Mouse (Mus musculus): Measurements from ENCODE around the gene Ptpn11. TPM values are rescaled to one million over a fixed set of nuclear protein-coding genes. Genes with fewer than 3 reads are reported as not detected.

Ptpn11 gene
- polyA plus RNA-seq, 1 experiment: 6.9 TPM

- H3K4me3 ChIP-seq (ENCODE audit: control insufficient read depth, low read depth, low read length): no peak overlapping the region
- H3K4me1 ChIP-seq (ENCODE audit: control insufficient read depth, insufficient read depth, low read length): no peaks in the 10 kb centered on the region
- H3K27ac ChIP-seq (ENCODE audit: control insufficient read depth, insufficient read depth, low read depth, low read length): no peak overlapping the region
- H3K27me3 ChIP-seq (ENCODE audit: control insufficient read depth, insufficient read depth, low read length): no peaks in the 10 kb centered on the region
- H3K36me3 ChIP-seq (ENCODE audit: control insufficient read depth, insufficient read depth, low read length): no peaks in the 10 kb centered on the region; the same call in 1 of the 2 replicates
- TF ChIP-seq POLR2A (IDR thresholded peaks at IDR 0.05; ENCODE audit: control insufficient read depth, low read depth, low read length) (no peak), CTCF (IDR thresholded peaks at IDR 0.05; ENCODE audit: control insufficient read depth, insufficient read depth, insufficient replicate concordance, low read depth, low read length) (no peak)
Observed at GRCm38 (mm10) chr5:121144441-121145238, 46.6 kb downstream of the Ptpn11 start.

- TF ChIP-seq CTCF (IDR thresholded peaks at IDR 0.05; ENCODE audit: control insufficient read depth, insufficient read depth, insufficient replicate concordance, low read depth, low read length): no peak
- TF ChIP-seq POLR2A (IDR thresholded peaks at IDR 0.05; ENCODE audit: control insufficient read depth, low read depth, low read length): no peak
- no peaks in the 10 kb centered on the region for H3K4me1 ChIP-seq (ENCODE audit: control insufficient read depth, insufficient read depth, low read length)
- H3K36me3 ChIP-seq (ENCODE audit: control insufficient read depth, insufficient read depth, low read length): no peaks in the 10 kb centered on the region; the same call in 1 of the 2 replicates
- no peak overlapping the region for H3K4me3 ChIP-seq (ENCODE audit: control insufficient read depth, low read depth, low read length)
- H3K27ac ChIP-seq (ENCODE audit: control insufficient read depth, insufficient read depth, low read depth, low read length): no peak overlapping the region
- H3K27me3 ChIP-seq (ENCODE audit: control insufficient read depth, insufficient read depth, low read length): no peaks in the 10 kb centered on the region
Observed at GRCm38 (mm10) chr5:121142431-121143119, 48.6 kb downstream of the Ptpn11 start.

- Histone ChIP-seq H3K36me3 (ENCODE audit: control insufficient read depth, insufficient read depth, low read length) (no peaks in the 10 kb centered on the region; the same call in 1 of the 2 replicates), H3K27me3 (ENCODE audit: control insufficient read depth, insufficient read depth, low read length) (no peaks in the 10 kb centered on the region), H3K27ac (ENCODE audit: control insufficient read depth, insufficient read depth, low read depth, low read length) (no peak overlapping the region), H3K4me1 (ENCODE audit: control insufficient read depth, insufficient read depth, low read length) (no peaks in the 10 kb centered on the region), H3K4me3 (ENCODE audit: control insufficient read depth, low read depth, low read length) (no peak overlapping the region)
- TF ChIP-seq CTCF (IDR thresholded peaks at IDR 0.05; ENCODE audit: control insufficient read depth, insufficient read depth, insufficient replicate concordance, low read depth, low read length) (no peak), POLR2A (IDR thresholded peaks at IDR 0.05; ENCODE audit: control insufficient read depth, low read depth, low read length) (no peak)
Observed at GRCm38 (mm10) chr5:121140276-121140675, 50.9 kb downstream of the Ptpn11 start.

- no peak overlapping the region for H3K27ac ChIP-seq (ENCODE audit: control insufficient read depth, insufficient read depth, low read depth, low read length)
- TF ChIP-seq POLR2A (IDR thresholded peaks at IDR 0.05; ENCODE audit: control insufficient read depth, low read depth, low read length) (no peak), CTCF (IDR thresholded peaks at IDR 0.05; ENCODE audit: control insufficient read depth, insufficient read depth, insufficient replicate concordance, low read depth, low read length) (no peak)
- no peak overlapping the region for H3K4me3 ChIP-seq (ENCODE audit: control insufficient read depth, low read depth, low read length)
- no peaks in the 10 kb centered on the region for H3K4me1 ChIP-seq (ENCODE audit: control insufficient read depth, insufficient read depth, low read length)
- no peaks in the 10 kb centered on the region for H3K27me3 ChIP-seq (ENCODE audit: control insufficient read depth, insufficient read depth, low read length)
- no peaks in the 10 kb centered on the region; the same call in 1 of the 2 replicates for H3K36me3 ChIP-seq (ENCODE audit: control insufficient read depth, insufficient read depth, low read length)
Observed at GRCm38 (mm10) chr5:121137125-121137524, 54.1 kb downstream of the Ptpn11 start.

GRCm38 (mm10) chr5:121131801-121132200 lies 59.4 kb downstream of the Ptpn11 start:
- H3K36me3 ChIP-seq (ENCODE audit: control insufficient read depth, insufficient read depth, low read length): no peaks in the 10 kb centered on the region; the same call in 1 of the 2 replicates
- TF ChIP-seq POLR2A (IDR thresholded peaks at IDR 0.05; ENCODE audit: control insufficient read depth, low read depth, low read length) (no peak), CTCF (IDR thresholded peaks at IDR 0.05; ENCODE audit: control insufficient read depth, insufficient read depth, insufficient replicate concordance, low read depth, low read length) (no peak)

GRCm38 (mm10) chr5:121129254-121129653 lies 61.9 kb downstream of the Ptpn11 start:
- no peak overlapping the region for H3K4me3 ChIP-seq (ENCODE audit: control insufficient read depth, low read depth, low read length)
- TF ChIP-seq POLR2A (IDR thresholded peaks at IDR 0.05; ENCODE audit: control insufficient read depth, low read depth, low read length) (no peak), CTCF (IDR thresholded peaks at IDR 0.05; ENCODE audit: control insufficient read depth, insufficient read depth, insufficient replicate concordance, low read depth, low read length) (no peak)
- H3K4me1 ChIP-seq (ENCODE audit: control insufficient read depth, insufficient read depth, low read length): no peaks in the 10 kb centered on the region
- no peaks in the 10 kb centered on the region for H3K27me3 ChIP-seq (ENCODE audit: control insufficient read depth, insufficient read depth, low read length)
- no peaks in the 10 kb centered on the region; the same call in 1 of the 2 replicates for H3K36me3 ChIP-seq (ENCODE audit: control insufficient read depth, insufficient read depth, low read length)
- H3K27ac ChIP-seq (ENCODE audit: control insufficient read depth, insufficient read depth, low read depth, low read length): no peak overlapping the region

More at GRCm38 (mm10) chr5:121131801-121132200, 59.4 kb downstream of the Ptpn11 start:
- Histone ChIP-seq H3K4me1 (ENCODE audit: control insufficient read depth, insufficient read depth, low read length) (no peaks in the 10 kb centered on the region), H3K27ac (ENCODE audit: control insufficient read depth, insufficient read depth, low read depth, low read length) (no peak overlapping the region), H3K27me3 (ENCODE audit: control insufficient read depth, insufficient read depth, low read length) (no peaks in the 10 kb centered on the region), H3K4me3 (ENCODE audit: control insufficient read depth, low read depth, low read length) (no peak overlapping the region)

- Histone ChIP-seq H3K27me3 (ENCODE audit: control insufficient read depth, insufficient read depth, low read length) (no peaks in the 10 kb centered on the region), H3K36me3 (ENCODE audit: control insufficient read depth, insufficient read depth, low read length) (no peaks in the 10 kb centered on the region), H3K4me1 (ENCODE audit: control insufficient read depth, insufficient read depth, low read length) (no peaks in the 10 kb centered on the region), H3K4me3 (ENCODE audit: control insufficient read depth, low read depth, low read length) (no peak overlapping the region), H3K27ac (ENCODE audit: control insufficient read depth, insufficient read depth, low read depth, low read length) (no peak overlapping the region)
- TF ChIP-seq CTCF (IDR thresholded peaks at IDR 0.05; ENCODE audit: control insufficient read depth, insufficient read depth, insufficient replicate concordance, low read depth, low read length) (peak; percentile 61; the same call in 1 of the 2 replicates), POLR2A (IDR thresholded peaks at IDR 0.05; ENCODE audit: control insufficient read depth, low read depth, low read length) (no peak)
Observed at GRCm38 (mm10) chr5:121126051-121126450, 65.1 kb downstream of the Ptpn11 start.

Data from testis, adult 2 months (tissue).